Mouse (Mus musculus): ENCODE results near the gene Nuf2. TPM values are rescaled to one million over a fixed set of nuclear protein-coding genes. Genes with fewer than 3 reads are reported as not detected.

Gene Nuf2
- polyA plus RNA-seq, 1 experiment from 2014 or later = 12.9 TPM

DNA sequence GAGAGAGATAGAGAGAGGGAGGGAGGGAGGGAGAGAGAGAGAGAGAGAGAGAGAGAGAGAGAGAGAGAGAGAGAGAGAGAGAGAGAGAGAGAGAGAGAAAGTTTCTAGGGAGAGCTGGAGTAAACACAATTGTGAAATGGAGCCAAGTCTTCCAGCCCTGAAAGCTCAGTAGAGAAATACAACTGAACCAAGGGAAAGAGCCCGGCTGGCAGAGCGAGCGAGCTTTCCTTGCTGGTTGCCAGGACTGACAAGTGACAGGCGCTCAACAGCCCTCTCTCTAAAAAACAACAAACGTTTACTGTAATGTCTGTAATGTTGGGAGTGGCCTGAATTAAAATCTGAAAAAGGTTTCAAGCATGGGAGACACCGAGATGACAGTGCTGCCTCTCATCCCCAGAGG lies 24.9 kb downstream of the Nuf2 start:
- Histone ChIP-seq H3K36me3 (ENCODE audit: inconsistent target) (peaks cover 16% of the 10 kb centered on the region), H3K27ac (no peak overlapping the region), H3K79me2 (ENCODE audit: inconsistent target) (no peaks in the 10 kb centered on the region), H3K4me3 (ENCODE audit: inconsistent target) (no peak overlapping the region)
- WGBS (ENCODE audit: missing documents) = 86% methylated on average over 5 of the region's 6 CpGs

DNA sequence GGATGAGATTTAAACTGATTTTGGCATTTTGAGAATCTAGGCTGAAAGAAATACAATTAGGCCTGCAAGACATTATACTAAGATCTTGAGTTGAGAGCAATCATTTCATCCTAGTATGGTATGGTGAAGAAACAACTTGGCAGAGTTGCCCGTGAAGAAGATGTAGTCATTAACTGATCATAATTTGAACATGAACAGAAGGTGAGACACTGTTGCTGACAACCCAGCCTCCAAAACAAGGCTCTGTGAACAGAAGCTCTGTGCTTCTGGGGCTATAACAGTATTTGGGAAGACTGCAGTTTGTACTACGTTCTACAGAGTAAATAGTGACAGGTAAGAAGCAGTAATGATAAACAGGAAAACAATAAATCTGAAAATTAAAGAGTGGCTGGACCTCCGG lies 28.4 kb downstream of the Nuf2 start:
- no peak overlapping the region for H3K27ac ChIP-seq
- WGBS (ENCODE audit: missing documents) = 96% methylated on average over 3 of the region's 3 CpGs
- H3K36me3 ChIP-seq (ENCODE audit: inconsistent target) = peaks cover 16% of the 10 kb centered on the region
- no peak overlapping the region for H3K4me3 ChIP-seq (ENCODE audit: inconsistent target)
- no peaks in the 10 kb centered on the region for H3K79me2 ChIP-seq (ENCODE audit: inconsistent target)

DNA sequence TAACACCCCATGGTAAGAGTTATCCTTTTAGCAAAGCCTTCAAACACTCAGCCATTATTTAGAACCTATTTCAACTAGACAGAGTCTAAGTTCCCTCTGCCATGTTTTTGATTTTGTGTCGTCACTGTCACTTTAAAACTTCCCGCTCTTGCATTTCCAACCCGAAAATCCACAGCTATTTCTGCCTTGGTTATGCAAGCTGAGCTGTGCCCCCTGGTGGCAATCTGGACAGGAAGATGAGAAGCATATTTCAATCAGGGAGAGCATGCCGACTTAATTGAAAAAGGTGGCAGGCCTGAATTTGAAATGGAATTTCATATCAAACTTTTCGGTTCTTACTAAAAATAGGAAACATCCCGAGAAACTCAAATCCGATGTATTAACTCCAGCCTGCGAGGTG lies 35.6 kb downstream of the Nuf2 start:
- no peak overlapping the region for H3K4me3 ChIP-seq (ENCODE audit: inconsistent target)
- H3K27ac ChIP-seq = no peak overlapping the region
- no peaks in the 10 kb centered on the region for H3K36me3 ChIP-seq (ENCODE audit: inconsistent target)
- 88% methylated on average over 8 of the region's 8 CpGs for WGBS (ENCODE audit: missing documents)
- no peaks in the 10 kb centered on the region for H3K79me2 ChIP-seq (ENCODE audit: inconsistent target)

DNA sequence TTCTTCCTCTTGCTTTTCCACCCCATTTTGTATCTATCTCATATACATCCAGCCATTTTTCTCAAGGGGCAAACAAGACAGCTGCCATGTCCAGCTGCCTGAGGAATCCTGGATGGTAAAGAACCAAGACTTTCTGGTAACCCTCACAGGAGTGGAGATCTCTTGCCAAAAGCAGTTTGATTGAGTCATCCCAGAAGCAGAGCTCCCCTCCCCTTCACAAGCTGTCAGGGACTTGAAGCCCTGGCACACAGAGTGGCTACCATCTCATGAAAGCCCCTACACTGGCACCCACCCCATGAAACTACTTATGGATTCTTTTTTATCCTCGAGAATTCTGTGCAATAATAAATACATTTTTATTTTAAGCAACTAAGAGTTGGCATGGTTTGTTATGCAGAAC lies 39.7 kb downstream of the Nuf2 start:
- Histone ChIP-seq H3K27ac (no peak overlapping the region), H3K36me3 (ENCODE audit: inconsistent target) (no peaks in the 10 kb centered on the region), H3K4me3 (ENCODE audit: inconsistent target) (no peak overlapping the region), H3K79me2 (ENCODE audit: inconsistent target) (no peaks in the 10 kb centered on the region)
- 70% methylated on average over 1 of the region's 1 CpGs for WGBS (ENCODE audit: missing documents)

DNA sequence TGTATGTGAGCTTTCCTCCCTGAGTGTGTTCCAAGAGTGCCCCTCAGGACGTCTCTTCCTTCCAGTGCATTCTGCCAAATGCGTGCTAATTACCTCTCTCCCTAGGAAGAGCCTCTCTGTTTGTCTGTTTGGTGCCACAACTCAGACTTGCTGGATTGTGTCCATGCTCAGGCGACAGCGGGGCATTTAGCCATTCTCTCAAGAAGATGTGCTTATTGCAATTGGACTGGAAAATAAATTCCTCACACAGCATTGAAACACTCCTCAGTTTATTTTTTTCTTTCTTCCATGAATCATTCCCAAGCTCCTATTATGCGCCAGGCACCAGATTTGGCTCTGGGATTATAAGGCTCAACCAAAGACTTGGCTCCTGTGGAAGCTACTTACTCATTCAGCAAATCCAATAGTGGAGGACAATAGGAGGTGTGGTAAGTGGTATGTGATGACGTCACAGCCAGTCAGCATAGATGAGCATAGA lies 45.8 kb downstream of the Nuf2 start:
- 83% methylated on average over 5 of the region's 6 CpGs for WGBS (ENCODE audit: missing documents)
- H3K27ac ChIP-seq = no peak overlapping the region
- H3K79me2 ChIP-seq (ENCODE audit: inconsistent target) = no peaks in the 10 kb centered on the region
- no peak overlapping the region for H3K4me3 ChIP-seq (ENCODE audit: inconsistent target)
- H3K36me3 ChIP-seq (ENCODE audit: inconsistent target) = no peaks in the 10 kb centered on the region

DNA sequence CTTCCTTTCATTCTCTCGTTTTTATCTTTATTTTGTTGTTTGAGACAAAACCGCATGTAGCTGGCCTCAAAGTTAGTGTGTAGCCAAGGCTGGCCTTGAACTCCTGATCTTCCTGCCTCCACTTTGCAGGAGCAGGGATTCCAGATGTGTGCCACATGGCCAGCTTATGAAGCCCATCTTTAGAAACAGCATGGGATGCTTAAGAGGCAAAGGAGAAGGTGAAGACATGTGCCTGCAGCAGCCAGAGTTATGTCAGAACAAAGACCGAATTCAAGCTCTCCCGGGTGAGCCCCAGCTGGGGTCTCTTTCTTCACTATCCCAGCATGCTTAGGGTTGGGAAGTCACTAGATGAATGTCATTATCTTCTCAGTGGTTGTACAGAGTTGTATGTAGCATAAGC lies 46.7 kb downstream of the Nuf2 start:
- 80% methylated on average over 4 of the region's 4 CpGs for WGBS (ENCODE audit: missing documents)
- Histone ChIP-seq H3K79me2 (ENCODE audit: inconsistent target) (no peaks in the 10 kb centered on the region), H3K4me3 (ENCODE audit: inconsistent target) (no peak overlapping the region)

DNA sequence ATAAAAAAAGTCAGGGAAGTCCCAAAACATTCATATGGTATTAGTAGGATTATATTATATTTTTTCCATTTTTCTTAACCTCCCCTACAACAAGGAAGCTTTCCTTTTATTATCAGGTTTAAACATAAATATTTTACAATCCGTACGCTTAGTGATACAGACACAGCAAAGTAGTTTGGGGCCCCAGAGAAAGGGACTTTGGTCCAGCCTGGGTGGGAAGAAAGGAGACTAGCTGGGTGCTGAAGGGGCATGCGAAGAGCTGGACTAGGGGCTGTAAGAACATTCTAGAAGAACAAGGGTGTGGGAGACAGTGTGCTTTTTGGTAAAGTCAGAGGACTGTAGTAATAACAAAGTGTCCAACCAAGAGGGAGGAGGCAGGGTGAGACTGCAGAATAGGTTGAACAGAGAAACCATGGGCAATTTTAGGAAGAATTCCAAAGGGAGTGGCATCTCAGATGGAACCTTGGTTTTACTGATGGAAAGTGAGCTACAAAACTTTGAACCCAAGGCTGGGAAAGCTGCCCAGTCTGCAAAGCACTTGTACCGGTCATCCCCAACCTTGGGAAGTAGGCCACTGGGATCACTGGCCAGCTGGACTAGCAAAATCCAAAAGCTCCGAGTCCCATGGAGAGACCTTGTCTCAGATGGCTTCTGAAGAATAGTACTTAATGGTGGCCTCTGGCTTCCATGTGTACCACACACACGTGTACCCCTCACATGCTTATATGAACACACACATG lies 48.5 kb downstream of the Nuf2 start:
- Histone ChIP-seq H3K4me3 (ENCODE audit: inconsistent target) (no peak overlapping the region), H3K79me2 (ENCODE audit: inconsistent target) (no peaks in the 10 kb centered on the region), H3K36me3 (ENCODE audit: inconsistent target) (no peaks in the 10 kb centered on the region), H3K27ac (no peak overlapping the region)
- 94% methylated on average over 6 of the region's 6 CpGs for WGBS (ENCODE audit: missing documents)

More for the DNA sequence above, 46.7 kb downstream of the Nuf2 start:
- Histone ChIP-seq H3K27ac (no peak overlapping the region), H3K36me3 (ENCODE audit: inconsistent target) (no peaks in the 10 kb centered on the region)

DNA sequence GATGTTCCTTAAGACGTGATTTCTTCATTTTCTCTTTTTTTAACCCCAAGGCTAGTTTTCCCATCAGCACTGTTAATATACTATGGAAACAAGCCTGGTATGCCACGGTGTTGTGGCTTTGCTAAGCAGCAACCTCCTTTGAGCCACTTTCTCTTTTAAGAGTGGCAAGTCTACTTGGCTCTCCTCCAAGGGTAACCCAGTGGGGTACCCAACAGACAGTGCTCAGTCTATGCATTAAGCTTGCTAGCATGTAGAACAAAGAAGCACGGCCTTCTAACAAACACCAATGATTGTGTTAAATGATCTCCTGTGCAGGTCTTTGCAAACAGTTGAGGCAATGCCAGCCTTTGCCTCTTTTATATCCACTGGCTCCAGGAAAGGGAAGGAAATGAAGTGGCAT lies 60.1 kb downstream of the Nuf2 start:
- no peak overlapping the region for H3K4me3 ChIP-seq (ENCODE audit: inconsistent target)
- no peak overlapping the region for H3K27ac ChIP-seq
- WGBS (ENCODE audit: missing documents) = 77% methylated on average over 3 of the region's 3 CpGs
- H3K36me3 ChIP-seq (ENCODE audit: inconsistent target) = no peaks in the 10 kb centered on the region
- H3K79me2 ChIP-seq (ENCODE audit: inconsistent target) = no peaks in the 10 kb centered on the region

DNA sequence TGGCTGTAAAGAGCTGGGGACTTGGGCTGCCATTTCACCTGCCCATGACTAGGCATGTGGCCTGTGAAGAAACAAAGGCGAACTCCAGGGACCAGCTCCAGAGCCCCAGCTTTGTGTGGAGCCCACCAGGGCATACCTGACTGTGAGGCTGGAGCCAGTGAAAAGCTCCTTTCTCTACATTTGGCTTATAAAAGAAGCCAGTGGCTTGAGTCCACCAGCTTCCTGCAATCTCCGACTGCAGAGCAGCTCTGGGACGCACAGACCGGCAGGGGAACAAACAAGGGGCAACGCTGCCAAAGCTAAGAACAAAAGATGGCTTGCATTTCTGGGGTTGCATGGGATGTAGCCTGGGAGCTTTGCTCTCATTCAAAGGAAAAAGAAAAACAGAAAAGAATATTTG lies 63.5 kb downstream of the Nuf2 start:
- H3K36me3 ChIP-seq (ENCODE audit: inconsistent target) = no peaks in the 10 kb centered on the region
- H3K79me2 ChIP-seq (ENCODE audit: inconsistent target) = no peaks in the 10 kb centered on the region
- H3K4me3 ChIP-seq (ENCODE audit: inconsistent target) = no peak overlapping the region
- no peak overlapping the region for H3K27ac ChIP-seq
- 76% methylated on average over 5 of the region's 5 CpGs for WGBS (ENCODE audit: missing documents)

DNA sequence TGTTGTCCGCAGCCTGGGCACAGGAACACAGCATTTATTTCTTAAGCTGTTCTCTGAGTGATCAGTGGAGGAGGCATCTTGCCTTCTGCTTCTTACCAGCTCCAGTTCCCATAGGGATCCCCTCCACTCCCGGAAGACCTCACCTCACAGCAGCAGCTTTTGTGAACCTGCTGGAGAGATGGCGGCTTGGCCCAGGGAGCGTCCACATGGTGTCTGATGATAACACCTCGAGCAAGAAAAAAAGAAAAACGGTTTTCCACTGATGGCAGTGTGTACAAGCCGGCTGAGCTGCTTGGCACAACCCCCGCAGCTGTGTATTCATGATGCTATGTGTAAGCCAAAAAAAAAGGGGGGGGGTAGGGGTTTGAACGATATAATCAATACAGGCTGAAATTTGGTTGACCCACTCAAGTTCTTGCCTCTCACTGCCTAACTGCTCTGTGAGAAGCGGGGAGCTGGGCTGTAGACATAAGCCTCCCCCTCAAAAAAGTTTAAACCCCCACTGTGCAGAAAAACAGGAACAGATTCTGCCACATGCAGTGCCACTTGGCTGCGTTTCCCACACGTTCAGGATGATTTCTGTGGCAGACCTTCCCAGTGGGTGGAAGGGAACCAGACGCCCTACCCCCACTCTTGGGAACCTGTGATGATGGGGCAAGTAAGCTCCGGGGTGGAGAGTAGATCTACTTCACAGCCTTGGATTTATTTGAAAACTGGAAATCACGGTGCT lies 68.7 kb downstream of the Nuf2 start:
- WGBS (ENCODE audit: missing documents) = 70% methylated on average over 15 of the region's 15 CpGs
- Histone ChIP-seq H3K4me3 (ENCODE audit: inconsistent target) (no peak overlapping the region), H3K27ac (no peak overlapping the region), H3K36me3 (ENCODE audit: inconsistent target) (no peaks in the 10 kb centered on the region), H3K79me2 (ENCODE audit: inconsistent target) (no peaks in the 10 kb centered on the region)

DNA sequence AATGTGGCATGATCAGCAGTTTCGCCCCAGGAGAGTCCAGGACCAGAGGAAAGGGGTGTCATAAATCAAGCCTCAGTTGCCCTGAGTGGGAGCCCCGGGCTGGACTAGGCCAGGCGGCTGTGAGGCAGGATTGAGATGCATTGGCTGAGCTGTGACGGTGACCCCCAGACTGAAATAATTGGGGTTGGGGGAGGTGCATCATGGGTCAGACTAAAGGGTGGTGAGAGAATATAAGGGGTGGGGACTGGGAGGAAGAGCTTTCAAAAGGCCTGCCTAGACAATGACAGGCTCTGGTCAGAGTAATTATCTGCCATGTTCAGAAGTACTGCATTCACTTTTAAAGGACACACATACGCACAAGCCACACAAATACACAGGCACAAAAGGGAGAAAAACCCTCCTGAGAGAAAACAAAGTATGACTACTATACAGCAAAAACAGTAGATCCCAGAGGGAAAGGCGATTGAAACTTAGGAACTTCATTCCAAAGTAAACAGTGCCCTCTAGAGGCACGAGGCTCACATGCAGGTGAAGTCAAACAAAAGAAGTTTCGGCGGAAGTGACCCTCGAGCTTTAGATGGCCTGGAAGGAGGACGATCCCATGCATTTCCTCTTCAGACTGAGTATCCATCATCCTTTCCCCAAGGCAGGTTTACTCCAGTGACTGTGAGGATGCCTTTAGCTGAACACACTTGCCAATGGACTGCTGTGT lies 72.0 kb downstream of the Nuf2 start:
- Histone ChIP-seq H3K27ac (no peak overlapping the region), H3K79me2 (ENCODE audit: inconsistent target) (no peaks in the 10 kb centered on the region), H3K36me3 (ENCODE audit: inconsistent target) (no peaks in the 10 kb centered on the region), H3K4me3 (ENCODE audit: inconsistent target) (no peak overlapping the region)
- 26% methylated on average over 11 of the region's 11 CpGs for WGBS (ENCODE audit: missing documents)

Other genes starting within 250 kb of the Nuf2 start
- gene Rgs5, start 124.0 kb upstream of the Nuf2 start, polyA plus RNA-seq (2018) = 0.07 TPM in 1 of 3 replicates, not detected in the others
- not detected in 3 replicates for gene Rgs4, start 216.2 kb upstream of the Nuf2 start, polyA plus RNA-seq (2018)

Measured in macrophage (primary cell).